Mouse (Mus musculus): ENCODE data around the gene Pbx3.

DNA sequence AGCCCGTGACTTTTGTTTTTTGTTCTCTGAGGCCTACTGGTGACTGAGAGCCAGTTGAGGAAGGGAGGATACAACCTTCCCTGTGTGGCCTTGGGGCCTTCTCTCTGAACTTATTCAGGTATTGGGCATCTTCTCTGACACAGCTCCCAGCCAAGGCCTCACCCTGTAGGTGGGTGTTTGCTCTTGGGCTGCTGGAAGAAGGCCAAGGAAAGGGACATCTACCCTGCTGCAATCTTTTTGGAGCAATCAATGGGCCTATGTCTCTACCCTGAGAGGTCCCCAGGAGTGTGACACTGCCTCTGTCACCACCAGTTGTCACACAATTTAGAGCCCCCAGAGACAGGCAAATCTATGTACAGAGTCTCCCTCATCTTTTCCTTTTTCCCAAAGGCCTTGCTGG lies 226.5 kb downstream of the Pbx3 start:
- TF ChIP-seq CTCF (IDR thresholded peaks at IDR 0.05; ENCODE audit: low read depth, low read length) (no peak), POLR2A (IDR thresholded peaks at IDR 0.05; ENCODE audit: insufficient read depth, low read length) (no peak)
